Mouse (Mus musculus) urinary bladder, adult 18-20 months (tissue): ENCODE results near the gene Olfr1412.

ENCODE experiments used
- DNase-seq, 2 experiments: peaks; one replicate each; pipeline ENCODE4 v3.0.0; 2022; ENCODE audit warnings: low spot score in 2 of 2, mixed read lengths in 2 of 2

The Olfr1412 gene

DNA sequence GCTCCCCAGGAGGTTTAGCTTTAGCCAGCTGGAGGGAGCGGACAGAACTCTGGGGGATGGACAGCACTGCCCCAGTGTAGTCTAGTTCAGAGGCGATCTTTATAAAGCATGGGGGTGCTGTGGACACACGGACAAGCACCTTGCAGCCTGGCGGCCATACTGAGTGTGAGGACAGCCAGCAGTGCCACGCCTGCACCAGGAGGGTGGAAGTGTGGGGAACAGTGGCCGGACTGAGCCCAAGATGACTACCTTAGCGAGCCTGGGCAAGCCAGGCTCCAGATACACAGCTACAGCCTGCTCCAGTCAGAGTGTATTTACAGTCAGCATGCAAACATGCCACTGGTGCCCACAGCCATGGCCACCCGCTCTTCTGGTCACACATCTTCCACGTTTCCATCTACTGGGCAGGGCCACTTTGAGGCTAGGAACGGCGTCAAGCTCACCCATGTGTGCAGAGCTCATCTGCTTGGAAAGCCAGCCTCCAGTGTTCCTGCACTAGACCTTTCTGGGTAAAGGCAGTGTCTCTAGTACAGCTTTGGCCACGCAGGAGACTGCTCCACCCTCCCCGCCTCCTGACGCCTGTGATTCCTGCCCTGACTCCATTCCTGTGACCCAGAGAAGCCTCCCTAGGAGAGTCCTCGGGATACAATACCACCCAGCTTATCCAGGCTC lies 52.1 kb downstream of the Olfr1412 start:
- peak in 1 of 2 experiments; percentile 19 for DNase-seq

DNA sequence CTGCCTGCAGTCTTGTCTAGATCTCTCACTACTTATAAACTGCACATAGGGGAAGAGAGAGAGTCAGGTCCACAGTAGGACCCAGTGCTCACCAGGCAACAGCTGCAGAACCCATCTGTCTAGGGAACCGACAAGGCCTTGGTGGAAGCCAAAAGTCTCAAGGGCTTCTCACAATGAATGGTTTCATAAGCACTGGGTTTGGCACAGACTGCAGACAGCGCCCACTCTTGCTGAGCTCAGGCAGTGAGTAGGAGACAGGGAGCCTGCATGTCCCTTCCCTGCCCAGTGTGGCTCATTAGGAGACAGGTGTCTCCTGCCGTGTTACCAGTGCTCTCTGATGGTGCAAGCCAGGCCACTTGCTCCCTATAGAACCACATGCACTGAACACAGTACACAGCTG lies 52.6 kb downstream of the Olfr1412 start:
- DNase-seq = no peak

DNA sequence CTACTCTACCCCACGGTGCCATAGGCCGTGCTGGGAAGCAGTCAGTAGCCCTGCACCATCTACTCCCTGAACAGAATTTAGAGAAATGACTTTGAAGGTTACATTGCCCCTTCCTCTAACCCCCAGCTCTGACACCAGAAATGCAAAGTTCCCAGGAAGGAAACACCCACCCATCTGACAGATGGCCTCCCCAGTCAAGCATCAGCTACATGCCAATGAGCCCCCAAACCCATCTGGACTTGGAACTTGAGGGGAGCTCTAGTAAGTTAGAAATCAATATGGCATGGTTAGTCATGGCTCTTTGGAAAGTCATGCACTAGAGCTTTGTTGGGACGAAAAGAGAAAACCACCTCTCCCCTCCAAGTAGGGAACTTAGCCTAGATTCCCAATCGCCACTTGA lies 53.2 kb downstream of the Olfr1412 start:
- DNase-seq = no peak

DNA sequence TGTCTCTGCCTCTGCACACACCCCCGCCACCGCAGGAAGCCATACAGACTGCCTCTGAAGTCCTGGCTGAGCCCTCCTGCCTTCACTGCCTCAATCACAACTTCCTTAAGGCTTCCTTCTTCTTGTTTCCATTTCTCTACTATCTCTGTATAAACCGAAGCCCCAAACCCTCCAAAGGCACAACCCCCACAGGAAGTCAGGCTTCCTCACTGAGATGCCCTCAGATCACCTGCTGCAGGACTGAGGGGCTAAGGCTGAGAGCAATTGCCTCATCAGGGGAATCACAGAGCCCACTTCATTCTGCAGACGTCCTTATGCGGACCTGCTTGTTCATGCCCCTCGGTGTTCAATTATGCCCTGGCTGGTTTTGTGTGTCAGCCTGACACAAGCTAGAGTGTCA lies 54.8 kb downstream of the Olfr1412 start:
- DNase-seq = no peak
